In genomic region chr12:76818908-76819307, GRCm38 (mm10) we compare ENCODE assay signal across 15 mouse cellular contexts. TPM values are rescaled to one million over a fixed set of nuclear protein-coding genes. Genes with fewer than 3 reads are reported as not detected.
DNase-seq lines count a peak whose midpoint lies in the region; ATAC-seq and TF ChIP-seq lines count a peak whose summit lies in the region.
"Had no signal": no experiment of that assay in that cellular context is flagged by ENCODE, and none has a peak within 500 bp of the region (broad histone marks: within the 10 kb centered on the region; RNA-seq: fewer than 3 reads in every experiment).

No protein-coding gene starts in this region.

- no peak overlapping the region for H3K4me2 ChIP-seq in lung, postnatal 0 days (replicated peaks; ENCODE audit: low read depth, low read length)
- no peak overlapping the region for H3K4me2 ChIP-seq in hindbrain, embryonic 12.5 days (replicated peaks)
- H3K4me2 ChIP-seq: heart, embryonic 13.5 days; hindbrain, embryonic 14.5 days; midbrain, embryonic 13.5 days had no signal

- peak overlapping the region; percentile 3; the same call in 1 of the 2 replicates for H3K27ac ChIP-seq in gastrocnemius, adult 2 months
- peak overlapping the region; percentile 6; the same call in 1 of the 2 replicates for H3K27ac ChIP-seq in lung, postnatal 0 days (ENCODE audit: low read length)
- H3K27ac ChIP-seq in hindbrain, embryonic 12.5 days, result no peak overlapping the region
- H3K27ac ChIP-seq: heart, embryonic 13.5 days; hindbrain, embryonic 14.5 days; midbrain, embryonic 13.5 days had no signal

- intact Hi-C loops in gastrocnemius, adult 2 months (cut with DNase I), result no loop called here
- intact Hi-C loops in left cerebral cortex, postnatal 25 days (cut with DNase I), result no loop called here

- H3K4me1 ChIP-seq in lung, postnatal 0 days (ENCODE audit: insufficient read depth, low read depth, low read length), result peaks cover 15% of the 10 kb centered on the region; the same call in 1 of the 2 replicates
- H3K4me1 ChIP-seq in hindbrain, embryonic 12.5 days, result peaks cover 27% of the 10 kb centered on the region

- H3K9me3 ChIP-seq in lung, postnatal 0 days (ENCODE audit: low read length), result no peaks in the 10 kb centered on the region
- no peaks in the 10 kb centered on the region for H3K9me3 ChIP-seq in hindbrain, embryonic 12.5 days (replicated peaks)
- H3K9me3 ChIP-seq: heart, embryonic 13.5 days; midbrain, embryonic 13.5 days had no signal

- no peak for TF ChIP-seq EP300 in lung, postnatal 0 days (IDR thresholded peaks at IDR 0.05)

- DNase-seq in gastrocnemius, adult 2 months, result no peak
- no peak for DNase-seq in gastrocnemius, adult 8-10 months (ENCODE audit: low spot score in 2 of 2)
- DNase-seq in lung, postnatal 0 days (ENCODE audit: low spot score), result no peak
- no peak for DNase-seq in lung, postnatal 10 days
- peak; percentile 72 to 93 for DNase-seq in left cerebral cortex, postnatal 25 days (ENCODE audit: low spot score in 2 of 2)
- DNase-seq in telencephalon, adult 2 months (ENCODE audit: low read depth, low spot score), result peak; percentile 84
- no peak for DNase-seq in retina, embryonic 14.5 days (ENCODE audit: low spot score)
- DNase-seq: cerebellum, adult 9-11 months had no signal

- no peaks in the 10 kb centered on the region for H3K36me3 ChIP-seq in lung, postnatal 0 days (ENCODE audit: insufficient read depth, low read length)
- no peaks in the 10 kb centered on the region for H3K36me3 ChIP-seq in hindbrain, embryonic 12.5 days
- H3K36me3 ChIP-seq: heart, embryonic 13.5 days; midbrain, embryonic 13.5 days had no signal

- no peak overlapping the region for H3K9ac ChIP-seq in lung, postnatal 0 days (replicated peaks; ENCODE audit: low read depth)
- no peak overlapping the region for H3K9ac ChIP-seq in hindbrain, embryonic 12.5 days
- H3K9ac ChIP-seq: heart, embryonic 13.5 days; hindbrain, embryonic 14.5 days; midbrain, embryonic 13.5 days had no signal

- 76% methylated on average over 9 of the region's 9 CpGs for WGBS in lung, postnatal 0 days
- 85% methylated on average over 9 of the region's 9 CpGs for WGBS in hindbrain, embryonic 12.5 days

- no peak for TF ChIP-seq CTCF in gastrocnemius, adult 2 months (IDR thresholded peaks at IDR 0.05)
- TF ChIP-seq CTCF in lung, postnatal 0 days (IDR thresholded peaks at IDR 0.05), result no peak

- H3K4me3 ChIP-seq in gastrocnemius, adult 2 months, result no peak overlapping the region
- no peak overlapping the region for H3K4me3 ChIP-seq in lung, postnatal 0 days (ENCODE audit: low read depth, low read length)
- no peak overlapping the region for H3K4me3 ChIP-seq in hindbrain, embryonic 12.5 days
- H3K4me3 ChIP-seq: heart, embryonic 13.5 days; midbrain, embryonic 13.5 days had no signal

- ATAC-seq in lung, postnatal 0 days, result no peak
- ATAC-seq in hindbrain, embryonic 12.5 days (ENCODE audit: low FRiP score), result no peak
- ATAC-seq: forebrain, embryonic 16.5 days; midbrain, embryonic 13.5 days had no signal

- 0 out of 2 replicates have a peak, but pooled peaks cover 8% of the 10 kb centered on the region for H3K27me3 ChIP-seq in lung, postnatal 0 days (replicated peaks; ENCODE audit: insufficient read depth, low read length)
- peaks cover 24% of the 10 kb centered on the region for H3K27me3 ChIP-seq in hindbrain, embryonic 12.5 days

RNA-seq across cellular contexts. Expression of gene Rab15, which starts 3.8 kb away (rescaled TPM):
- 1 to 10 TPM; 1.0 to 5.6 TPM for total RNA-seq in gastrocnemius, adult 2 months (2021)
- 1 to 10 TPM in 3 of 4 experiments, under 1 TPM in 1; 0.92 to 2.6 (median 1.6) TPM for total RNA-seq in gastrocnemius, adult 8-10 months (2022)
- polyA plus RNA-seq in lung, postnatal 0 days (2015; fragmentation: Nextera tagmentation; extraction: Ambion mirVana), result 20.7 and 22.6 TPM in 2 replicates
- 100 to 1,000 TPM; 267 to 271 TPM for total RNA-seq in left cerebral cortex, postnatal 25 days (2021)
- polyA plus RNA-seq in hindbrain, embryonic 12.5 days (2016; fragmentation: Nextera tagmentation; extraction: Ambion mirVana), result 25.1 and 27.8 TPM in 2 replicates

RNA-seq across cellular contexts. Expression of gene Gpx2, which starts 23.6 kb away (rescaled TPM):
- not detected for total RNA-seq in gastrocnemius, adult 2 months (2021)
- total RNA-seq in gastrocnemius, adult 8-10 months (2022), result not detected
- 21.3 TPM in 2 replicates for polyA plus RNA-seq in lung, postnatal 0 days (2015; fragmentation: Nextera tagmentation; extraction: Ambion mirVana)
- total RNA-seq in left cerebral cortex, postnatal 25 days (2021), result under 1 TPM; 0.14 TPM
- polyA plus RNA-seq in hindbrain, embryonic 12.5 days (2016; fragmentation: Nextera tagmentation; extraction: Ambion mirVana), result 0.38 and 0.44 TPM in 2 replicates
- polyA plus RNA-seq: kidney, embryonic 14.5 days; midbrain, embryonic 13.5 days; neural tube, embryonic 14.5 days had no signal

RNA-seq across cellular contexts. Expression of gene Fntb, which starts 53.5 kb away (rescaled TPM):
- total RNA-seq in gastrocnemius, adult 2 months (2021), result 10 to 100 TPM; 11.2 to 13.3 TPM
- total RNA-seq in gastrocnemius, adult 8-10 months (2022), result 10 to 100 TPM; 10.4 to 12.0 (median 11.6) TPM
- 15.8 and 18.9 TPM in 2 replicates for polyA plus RNA-seq in lung, postnatal 0 days (2015; fragmentation: Nextera tagmentation; extraction: Ambion mirVana)
- 10 to 100 TPM; 23.3 to 28.3 TPM for total RNA-seq in left cerebral cortex, postnatal 25 days (2021)
- polyA plus RNA-seq in hindbrain, embryonic 12.5 days (2016; fragmentation: Nextera tagmentation; extraction: Ambion mirVana), result 37.0 and 38.7 TPM in 2 replicates

RNA-seq across cellular contexts. Expression of gene Churc1, which starts 53.6 kb away (rescaled TPM):
- total RNA-seq in gastrocnemius, adult 2 months (2021), result 10 to 100 TPM; 53.8 to 69.8 TPM
- total RNA-seq in gastrocnemius, adult 8-10 months (2022), result 10 to 100 TPM; 58.2 to 63.8 (median 60.9) TPM
- polyA plus RNA-seq in lung, postnatal 0 days (2015; fragmentation: Nextera tagmentation; extraction: Ambion mirVana), result 109 and 114 TPM in 2 replicates
- total RNA-seq in left cerebral cortex, postnatal 25 days (2021), result 10 to 100 TPM; 32.0 to 34.3 TPM
- 79.4 and 91.1 TPM in 2 replicates for polyA plus RNA-seq in hindbrain, embryonic 12.5 days (2016; fragmentation: Nextera tagmentation; extraction: Ambion mirVana)

Comparison
In these comparisons a context has a peak if more than half of its experiments do, and no peak if none do; other contexts are left out.
1. DNase-seq: peak in left cerebral cortex, postnatal 25 days (2 of 2) and telencephalon, adult 2 months (single experiment); none in gastrocnemius, adult 2 months (single experiment), gastrocnemius, adult 8-10 months (0 of 2), lung, postnatal 0 days (single experiment), lung, postnatal 10 days (single experiment) and retina, embryonic 14.5 days (single experiment).
2. RNA of gene Rab15, which starts 3.8 kb away (total RNA-seq): 267 to 271 TPM in left cerebral cortex, postnatal 25 days; 1.0 to 5.6 TPM in gastrocnemius, adult 2 months and 0.92 to 2.6 TPM in gastrocnemius, adult 8-10 months; every median in the first group is over 10 times any median in the second.